Mouse (Mus musculus) MEL (cell line): ENCODE results near the gene Pygo2. TPM values are rescaled to one million over a fixed set of nuclear protein-coding genes. Genes with fewer than 3 reads are reported as not detected.
A peak's percentile ranks its signal among the peaks of the same experiment; 100 is the strongest.

Source experiments
- DNase-seq: peaks from one replicate; pipeline ENCODE4 v3.0.0; 2011; ENCODE audit warnings: low read depth, low spot score
- H3K27ac ChIP-seq: 2 replicates; pipeline ENCODE4 v1.5.1; 2012; ENCODE audit warnings: low read depth, mild to moderate bottlenecking, control low read depth, low read length, moderate library complexity; ENCODE audit not compliant: control insufficient read depth
- H3K27me3 ChIP-seq, 2 experiments: fragments of 150-350 bp in 1 of 2; sonication (generic) in 1 of 2; 2 replicates each; pipeline ENCODE4 v1.6.1; 2012; ENCODE audit warnings: low read length in 2 of 2, mild to moderate bottlenecking in 2 of 2, improper control_type of control experiment in 1 of 2, moderate library complexity in 1 of 2; ENCODE audit not compliant: insufficient read depth in 2 of 2, control insufficient read depth in 1 of 2
- H3K36me3 ChIP-seq, 2 experiments: 2 replicates each; pipeline ENCODE4 v1.6.1; 2012 to 2014; ENCODE audit warnings: low read length in 2 of 2, improper control_type of control experiment in 1 of 2, inconsistent platforms in 1 of 2, mild to moderate bottlenecking in 1 of 2; ENCODE audit not compliant: insufficient read depth in 2 of 2, control insufficient read depth in 1 of 2
- H3K4me1 ChIP-seq, 2 experiments: fragments of 150-350 bp in 1 of 2; sonication (generic) in 1 of 2; 2 replicates each; pipeline ENCODE4 v1.6.1; 2012; ENCODE audit warnings: low read length in 2 of 2, improper control_type of control experiment in 1 of 2, mild to moderate bottlenecking in 1 of 2; ENCODE audit not compliant: insufficient read depth in 2 of 2, control insufficient read depth in 1 of 2
- H3K4me3 ChIP-seq, 2 experiments: fragments of 150-350 bp in 1 of 2; sonication (generic) in 1 of 2; 2 replicates each; pipeline ENCODE4 v1.5.1; 2012; ENCODE audit warnings: low read depth in 2 of 2, low read length in 2 of 2, mild to moderate bottlenecking in 2 of 2, moderate library complexity in 2 of 2, control low read depth in 1 of 2, improper control_type of control experiment in 1 of 2; ENCODE audit not compliant: control insufficient read depth in 1 of 2, insufficient read depth in 1 of 2
- H3K79me2 ChIP-seq: 2 replicates; pipeline ENCODE4 v1.6.1; 2012; ENCODE audit warnings: mild to moderate bottlenecking, low read length, moderate library complexity; ENCODE audit not compliant: control insufficient read depth, poor library complexity, insufficient read depth
- H3K9ac ChIP-seq: 2 replicates; pipeline ENCODE4 v1.6.1; 2012; ENCODE audit warnings: low read depth, mild to moderate bottlenecking, control low read depth, low read length, moderate library complexity; ENCODE audit not compliant: control insufficient read depth, poor library complexity, severe bottlenecking
- H3K9me3 ChIP-seq: fragments of 150-350 bp; sonication (generic); replicated peaks from 2 replicates; pipeline ENCODE4 v1.6.1; 2012; ENCODE audit warnings: mild to moderate bottlenecking, low read length, improper control_type of control experiment, moderate library complexity; ENCODE audit not compliant: insufficient read depth
- BHLHE40 ChIP-seq: IDR thresholded peaks from 2 replicates; pipeline ENCODE4 v1.6.1; 2012; ENCODE audit warnings: low read depth, mild to moderate bottlenecking, inconsistent platforms, low read length, improper control_type of control experiment, borderline replicate concordance
- CHD1 ChIP-seq: IDR thresholded peaks from 2 replicates; pipeline ENCODE4 v1.6.1; 2012; ENCODE audit warnings: low read depth, mild to moderate bottlenecking, inconsistent platforms, low read length, improper control_type of control experiment
- CHD2 ChIP-seq: IDR thresholded peaks from 2 replicates; pipeline ENCODE4 v1.6.1; 2011; ENCODE audit warnings: low read length, improper control_type of control experiment
- CTCF ChIP-seq, 3 experiments: IDR thresholded peaks in 2 of 3; conservative IDR thresholded peaks in 1 of 3; 2 replicates each; pipeline ENCODE4 v1.5.1; 2011 to 2012; ENCODE audit warnings: low read length in 3 of 3, low read depth in 2 of 3, mild to moderate bottlenecking in 2 of 3, improper control_type of control experiment in 1 of 3, inconsistent platforms in 1 of 3, mixed read lengths in 1 of 3, moderate library complexity in 1 of 3; ENCODE audit not compliant: control insufficient read depth in 1 of 3, insufficient read depth in 1 of 3, poor library complexity in 1 of 3, severe bottlenecking in 1 of 3
- E2F4 ChIP-seq: IDR thresholded peaks from 2 replicates; pipeline ENCODE4 v1.6.1; 2011; ENCODE audit warnings: low read depth, low read length, improper control_type of control experiment, borderline replicate concordance
- EP300 ChIP-seq, 2 experiments: IDR thresholded peaks; 2 replicates each; pipeline ENCODE4 v1.6.1; 2011; ENCODE audit warnings: improper control_type of control experiment in 2 of 2, low read length in 2 of 2, low read depth in 1 of 2, mild to moderate bottlenecking in 1 of 2
- ETS1 ChIP-seq: IDR thresholded peaks from 2 replicates; pipeline ENCODE4 v1.6.1; 2012; ENCODE audit warnings: low read depth, mild to moderate bottlenecking, inconsistent platforms, low read length, improper control_type of control experiment, moderate library complexity
- GATA1 ChIP-seq: IDR thresholded peaks from 2 replicates; pipeline ENCODE4 v1.6.1; 2011; ENCODE audit warnings: low read depth, low read length, improper control_type of control experiment
- HCFC1 ChIP-seq: IDR thresholded peaks from 2 replicates; pipeline ENCODE4 v1.6.1; 2012; ENCODE audit warnings: low read depth, mild to moderate bottlenecking, inconsistent platforms, low read length, improper control_type of control experiment, moderate library complexity
- JUND ChIP-seq: IDR thresholded peaks from 2 replicates; pipeline ENCODE4 v1.6.1; 2011; ENCODE audit warnings: low read depth, mild to moderate bottlenecking, improper control_type of control experiment, low read length
- KAT2A ChIP-seq: conservative IDR thresholded peaks from 2 replicates; pipeline ENCODE4 v1.6.1; 2012; ENCODE audit warnings: low read depth, low read length, improper control_type of control experiment, inconsistent platforms
- MAFK ChIP-seq: IDR thresholded peaks from 2 replicates; pipeline ENCODE4 v1.6.1; 2011; ENCODE audit warnings: low read depth, mild to moderate bottlenecking, low read length, improper control_type of control experiment, borderline replicate concordance
- MAX ChIP-seq: IDR thresholded peaks from 2 replicates; pipeline ENCODE4 v1.6.1; 2011; ENCODE audit warnings: low read length, improper control_type of control experiment
- MAZ ChIP-seq: IDR thresholded peaks from 2 replicates; pipeline ENCODE4 v1.6.1; 2012; ENCODE audit warnings: low read depth, mild to moderate bottlenecking, inconsistent platforms, low read length, improper control_type of control experiment
- MEF2A ChIP-seq: IDR thresholded peaks from 2 replicates; pipeline ENCODE4 v1.6.1; 2014; ENCODE audit warnings: low read depth, mild to moderate bottlenecking, inconsistent platforms, low read length, improper control_type of control experiment; ENCODE audit not compliant: poor library complexity, insufficient replicate concordance, severe bottlenecking; ENCODE audit errors: extremely low read depth
- MXI1 ChIP-seq: IDR thresholded peaks from 2 replicates; pipeline ENCODE4 v1.6.1; 2011; ENCODE audit warnings: mild to moderate bottlenecking, low read depth, low read length, improper control_type of control experiment
- MYB ChIP-seq: IDR thresholded peaks from 2 replicates; pipeline ENCODE4 v1.6.1; 2011; ENCODE audit warnings: mild to moderate bottlenecking, low read depth, low read length, improper control_type of control experiment
- MYC ChIP-seq: IDR thresholded peaks from 2 replicates; pipeline ENCODE4 v1.6.1; 2011; ENCODE audit warnings: low read depth, mild to moderate bottlenecking, low read length, improper control_type of control experiment, moderate library complexity
- NELFE ChIP-seq: IDR thresholded peaks from 2 replicates; pipeline ENCODE4 v1.6.1; 2011; ENCODE audit warnings: low read depth, low read length, improper control_type of control experiment
- NRF1 ChIP-seq: IDR thresholded peaks from 2 replicates; pipeline ENCODE4 v1.6.1; 2014; ENCODE audit warnings: low read depth, mild to moderate bottlenecking, inconsistent platforms, low read length, improper control_type of control experiment, moderate library complexity; ENCODE audit not compliant: poor library complexity, insufficient read depth, severe bottlenecking
- POLR2A ChIP-seq, 2 experiments: IDR thresholded peaks; 2 replicates each; pipeline ENCODE4 v1.6.1; 2011 to 2012; ENCODE audit warnings: low read length in 2 of 2, mild to moderate bottlenecking in 2 of 2, control low read depth in 1 of 2, improper control_type of control experiment in 1 of 2, low read depth in 1 of 2, moderate library complexity in 1 of 2; ENCODE audit not compliant: control insufficient read depth in 1 of 2, insufficient read depth in 1 of 2, poor library complexity in 1 of 2
- POLR2AphosphoS2 ChIP-seq: IDR thresholded peaks from 2 replicates; pipeline ENCODE4 v1.6.1; 2011; ENCODE audit warnings: low read length, improper control_type of control experiment
- RAD21 ChIP-seq: IDR thresholded peaks from 2 replicates; pipeline ENCODE4 v1.6.1; 2011; ENCODE audit warnings: mild to moderate bottlenecking, low read depth, low read length, improper control_type of control experiment
- RCOR1 ChIP-seq: IDR thresholded peaks from 2 replicates; pipeline ENCODE4 v1.6.1; 2012; ENCODE audit warnings: low read depth, mild to moderate bottlenecking, inconsistent platforms, low read length, improper control_type of control experiment
- SIN3A ChIP-seq: IDR thresholded peaks from 2 replicates; pipeline ENCODE4 v1.6.1; 2012; ENCODE audit warnings: low read length, improper control_type of control experiment, inconsistent platforms
- SMC3 ChIP-seq: IDR thresholded peaks from 2 replicates; pipeline ENCODE4 v1.6.1; 2011; ENCODE audit warnings: low read depth, low read length, improper control_type of control experiment
- TCF12 ChIP-seq: IDR thresholded peaks from 2 replicates; pipeline ENCODE4 v1.6.1; 2014; ENCODE audit warnings: low read depth, mild to moderate bottlenecking, inconsistent platforms, low read length, improper control_type of control experiment, moderate library complexity
- UBTF ChIP-seq: IDR thresholded peaks from 2 replicates; pipeline ENCODE4 v1.6.1; 2012; ENCODE audit warnings: low read depth, mild to moderate bottlenecking, inconsistent platforms, low read length, improper control_type of control experiment, moderate library complexity, borderline replicate concordance; ENCODE audit not compliant: insufficient read depth
- USF1 ChIP-seq: IDR thresholded peaks from 2 replicates; pipeline ENCODE4 v1.6.1; 2014; ENCODE audit warnings: low read depth, mild to moderate bottlenecking, inconsistent platforms, low read length, improper control_type of control experiment, moderate library complexity
- USF2 ChIP-seq, 2 experiments: IDR thresholded peaks; 2 replicates each; pipeline ENCODE4 v1.6.1; 2011 to 2012; ENCODE audit warnings: improper control_type of control experiment in 2 of 2, low read length in 2 of 2, borderline replicate concordance in 1 of 2, inconsistent platforms in 1 of 2, low read depth in 1 of 2, mild to moderate bottlenecking in 1 of 2; ENCODE audit not compliant: insufficient read depth in 1 of 2
- ZC3H11A ChIP-seq: IDR thresholded peaks from 2 replicates; pipeline ENCODE4 v1.6.1; 2012; ENCODE audit warnings: low read depth, mild to moderate bottlenecking, inconsistent platforms, low read length, improper control_type of control experiment
- ZKSCAN1 ChIP-seq: IDR thresholded peaks from 2 replicates; pipeline ENCODE4 v1.6.1; 2012; ENCODE audit warnings: low read depth, mild to moderate bottlenecking, inconsistent platforms, low read length, improper control_type of control experiment, moderate library complexity
- ZMIZ1 ChIP-seq: IDR thresholded peaks from 2 replicates; pipeline ENCODE4 v1.6.1; 2012; ENCODE audit warnings: low read depth, mild to moderate bottlenecking, inconsistent platforms, low read length, improper control_type of control experiment, moderate library complexity
- ZNF384 ChIP-seq: IDR thresholded peaks from 2 replicates; pipeline ENCODE4 v1.6.1; 2012; ENCODE audit warnings: low read depth, mild to moderate bottlenecking, inconsistent platforms, low read length, improper control_type of control experiment
- polyA plus RNA-seq, 2 experiments: library from polyadenylated mRNA; stranded (reverse) in 1 of 2; unstranded in 1 of 2; fragments of >175 nt in 1 of 2; fragments of >200 nt in 1 of 2; gene quantifications; 2 replicates each; pipeline versions ENCODE4 v1.2.1 to v1.2.4; 2012; ENCODE audit warnings: low replicate concordance in 2 of 2, low read depth in 1 of 2; ENCODE audit not compliant: insufficient read length in 2 of 2, insufficient read depth in 1 of 2, missing spikeins in 1 of 2
- total RNA-seq: library from RNA; depleted of rRNA; stranded (reverse); fragments of 300-350 nt; gene quantifications from 2 replicates; pipeline ENCODE4 v1.2.3, GENCODE M21; 2012

The Pygo2 gene
- total and polyA plus RNA-seq, 3 experiments: 50.3 to 61.1 TPM; not detected in 1

- Histone ChIP-seq H3K4me1 (peaks cover 0 to 8% of the 10 kb centered on the region in 2 experiments; a peak in 2 of 4 replicates), H3K27ac (peak overlapping the region; percentile 65), H3K36me3 (peaks cover 0 to 3% of the 10 kb centered on the region in 2 experiments; a peak in 2 of 4 replicates), H3K9me3 (no peaks in the 10 kb centered on the region), H3K9ac (peak overlapping the region; percentile 58), H3K27me3 (no peaks in the 10 kb centered on the region), H3K79me2 (no peaks in the 10 kb centered on the region), H3K4me3 (peak overlapping the region; percentile 33 to 43)
- peak; percentile 98 for DNase-seq
- TF ChIP-seq CHD2: no peak
- TF ChIP-seq MXI1: peak; percentile 91
- no peak for TF ChIP-seq ZMIZ1
- no peak for TF ChIP-seq UBTF
- peak; percentile 67 for TF ChIP-seq MYC
- TF ChIP-seq MAZ: peak; percentile 90; the same call in 1 of the 2 replicates
- no peak; the same call in 1 of the 2 replicates for TF ChIP-seq MEF2A
- TF ChIP-seq SIN3A: peak; percentile 100
- peak; percentile 71 for TF ChIP-seq NELFE
- TF ChIP-seq MAX: 0 out of 2 replicates have a peak, but pooled peaks have one; percentile 10
- no peak for TF ChIP-seq CTCF (IDR thresholded peaks at IDR 0.05 in 2 of 3, conservative IDR thresholded peaks at IDR 0.05 in 1 of 3; ENCODE audit: control insufficient read depth in 1 of 3, insufficient read depth in 1 of 3, low read depth in 2 of 3, low read length in 3 of 3, poor library complexity in 1 of 3, severe bottlenecking in 1 of 3)
- TF ChIP-seq EP300 (IDR thresholded peaks at IDR 0.05; ENCODE audit: low read depth in 1 of 2, low read length in 2 of 2): peak in 1 of 2 experiments; percentile 78; a peak in 3 of 4 replicates
- no peak for TF ChIP-seq ZC3H11A
- TF ChIP-seq RCOR1: peak; percentile 49; the same call in 1 of the 2 replicates
- TF ChIP-seq POLR2A (IDR thresholded peaks at IDR 0.05; ENCODE audit: control insufficient read depth in 1 of 2, insufficient read depth in 1 of 2, low read depth in 1 of 2, low read length in 2 of 2, poor library complexity in 1 of 2): peak in 1 of 2 experiments; percentile 73; a peak in 2 of 4 replicates
- peak; percentile 40; the same call in 1 of the 2 replicates for TF ChIP-seq POLR2AphosphoS2
- peak; percentile 65 for TF ChIP-seq GATA1
- TF ChIP-seq MYB: peak; percentile 37
- no peak for TF ChIP-seq KAT2A
- no peak for TF ChIP-seq USF2 (IDR thresholded peaks at IDR 0.05; ENCODE audit: borderline replicate concordance in 1 of 2, insufficient read depth in 1 of 2, low read depth in 1 of 2, low read length in 2 of 2)
- no peak for TF ChIP-seq RAD21
- TF ChIP-seq USF1: peak; percentile 27; the same call in 1 of the 2 replicates
- TF ChIP-seq HCFC1: peak; percentile 83
- TF ChIP-seq CHD1: no peak
- peak; percentile 30; the same call in 1 of the 2 replicates for TF ChIP-seq BHLHE40
- 0 out of 2 replicates have a peak, but pooled peaks have one; percentile 18 for TF ChIP-seq MAFK
- TF ChIP-seq TCF12: peak; percentile 49
- TF ChIP-seq ETS1: peak; percentile 86
- TF ChIP-seq SMC3: no peak
- peak; percentile 100 for TF ChIP-seq ZNF384
- TF ChIP-seq JUND: no peak
- TF ChIP-seq NRF1: no peak
- TF ChIP-seq ZKSCAN1: peak; percentile 90; the same call in 1 of the 2 replicates
- TF ChIP-seq E2F4: no peak
Observed at GRCm38 (mm10) chr3:89448720-89449537, 18.9 kb downstream of the Pygo2 start.
